Mouse (Mus musculus) gastrocnemius, postnatal 4 days (tissue): ENCODE data around the gene 2310009B15Rik. TPM values are rescaled to one million over a fixed set of nuclear protein-coding genes. Genes with fewer than 3 reads are reported as not detected.

Source experiments
- DNase-seq, 2 experiments: peaks; one replicate each; pipeline ENCODE4 v3.0.0; 2021 to 2022; ENCODE audit warnings: low spot score in 2 of 2, mixed read lengths in 2 of 2
- total RNA-seq, 2 experiments: library from RNA; stranded (reverse); gene quantifications; 2 replicates each; pipeline ENCODE4 v1.2.3; 2021

Gene 2310009B15Rik
- total RNA-seq, 2 experiments from 2014 or later: 19.9 to 24.1 TPM

- DNase-seq: peak in 1 of 2 experiments; percentile 25
These were observed 13.1 kb downstream of the 2310009B15Rik start for GRCm38 (mm10) chr1:138843361-138844091.

DNA sequence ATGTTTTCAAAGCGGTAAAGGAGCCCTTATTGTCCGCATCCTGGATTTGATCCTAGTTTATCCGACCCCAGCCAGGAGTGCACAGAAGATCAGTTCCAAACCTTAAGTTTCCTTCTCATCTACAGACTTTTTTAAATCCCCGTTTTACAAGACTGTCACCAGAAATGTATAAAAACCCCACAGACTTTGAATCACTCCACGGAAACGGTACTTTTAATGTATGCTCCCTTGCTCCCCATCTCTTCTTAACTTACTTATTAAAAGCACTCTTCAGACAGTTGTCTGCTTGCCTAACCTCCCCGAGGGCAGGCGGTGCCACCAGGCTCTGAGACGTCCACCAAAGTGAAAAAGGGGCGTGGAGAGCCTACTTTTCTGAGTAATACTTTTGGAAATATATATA is 13.9 kb downstream of the 2310009B15Rik start:
- DNase-seq: no peak

GRCm38 (mm10) chr1:138842315-138842714 is 14.3 kb downstream of the 2310009B15Rik start:
- DNase-seq: no peak

GRCm38 (mm10) chr1:138841306-138842095 is 15.2 kb downstream of the 2310009B15Rik start:
- peak in 1 of 2 experiments; percentile 48 for DNase-seq

- no peak for DNase-seq
These were observed 16.0 kb downstream of the 2310009B15Rik start for GRCm38 (mm10) chr1:138840440-138841305.

- DNase-seq: peak in 1 of 2 experiments; percentile 12
These were observed 16.7 kb downstream of the 2310009B15Rik start for GRCm38 (mm10) chr1:138839809-138840430.

DNA sequence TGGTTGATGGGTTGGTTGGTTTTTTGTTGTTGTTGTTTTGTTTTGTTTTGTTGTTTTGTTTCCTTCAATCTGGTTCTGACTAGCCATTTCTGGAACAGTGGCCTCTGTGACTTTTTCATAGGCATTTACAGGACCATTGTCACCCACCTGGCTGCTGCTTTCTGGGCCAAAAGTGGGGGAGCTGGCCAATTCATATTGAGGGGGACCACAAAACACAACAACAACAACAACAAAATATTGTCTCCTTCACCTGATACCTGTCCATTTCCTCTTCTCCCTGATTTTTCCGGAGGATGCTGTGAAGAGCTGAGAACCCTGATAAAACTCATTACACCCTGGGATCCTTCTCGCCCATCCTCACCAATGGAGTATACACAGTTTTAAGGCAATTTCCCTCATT is 17.4 kb downstream of the 2310009B15Rik start:
- DNase-seq: no peak

- DNase-seq: peak in 1 of 2 experiments; percentile 10
These were observed 18.6 kb downstream of the 2310009B15Rik start for GRCm38 (mm10) chr1:138837786-138838743.

DNA sequence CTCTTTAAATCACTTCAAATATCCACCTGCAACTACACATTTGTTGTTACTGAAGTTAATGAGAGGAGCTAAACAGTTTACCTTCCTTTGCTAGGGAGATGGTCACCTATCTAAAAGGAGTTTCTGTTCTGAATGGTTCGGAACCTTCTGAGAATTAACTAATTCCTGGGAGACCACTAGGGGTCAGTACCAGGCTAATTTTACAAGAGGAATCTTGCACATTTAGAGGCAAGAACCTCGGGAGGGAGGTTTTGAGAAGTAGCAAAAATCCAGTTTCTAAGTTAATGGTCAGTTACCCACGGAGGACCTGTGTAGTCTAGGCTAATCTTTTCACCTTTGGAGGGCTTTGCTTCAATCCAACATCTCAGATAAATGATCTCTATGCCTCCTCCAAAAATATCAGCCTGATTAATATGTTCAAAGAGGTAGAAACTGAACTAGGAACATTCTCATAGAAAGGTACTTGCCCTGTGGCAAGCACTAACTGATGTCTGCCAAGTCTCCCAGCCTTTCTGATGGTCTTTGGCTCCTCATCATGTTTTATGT is 21.2 kb downstream of the 2310009B15Rik start:
- no peak for DNase-seq

DNA sequence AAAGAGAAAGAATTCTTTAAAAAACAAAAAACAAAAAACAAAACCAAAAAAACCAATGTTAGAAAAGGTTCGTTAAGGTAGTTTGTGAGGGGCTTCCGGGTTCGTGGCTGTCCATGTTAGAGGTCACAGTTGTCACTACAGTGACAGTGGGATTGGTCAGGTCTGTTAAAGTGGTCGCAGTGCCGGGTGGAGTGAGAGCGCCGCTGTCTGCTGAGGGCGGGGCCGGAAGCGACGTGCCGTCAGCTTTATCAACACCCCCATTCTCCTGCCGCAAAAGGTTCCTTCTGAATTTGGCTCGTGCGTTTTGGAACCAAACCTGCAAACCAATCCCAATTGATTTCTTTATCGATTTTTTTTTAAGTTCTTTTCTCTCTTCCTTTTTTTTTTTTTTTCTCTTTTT is 25.3 kb downstream of the 2310009B15Rik start:
- no peak for DNase-seq

- DNase-seq: no peak
These were observed 29.8 kb downstream of the 2310009B15Rik start for GRCm38 (mm10) chr1:138826841-138827240.

DNA sequence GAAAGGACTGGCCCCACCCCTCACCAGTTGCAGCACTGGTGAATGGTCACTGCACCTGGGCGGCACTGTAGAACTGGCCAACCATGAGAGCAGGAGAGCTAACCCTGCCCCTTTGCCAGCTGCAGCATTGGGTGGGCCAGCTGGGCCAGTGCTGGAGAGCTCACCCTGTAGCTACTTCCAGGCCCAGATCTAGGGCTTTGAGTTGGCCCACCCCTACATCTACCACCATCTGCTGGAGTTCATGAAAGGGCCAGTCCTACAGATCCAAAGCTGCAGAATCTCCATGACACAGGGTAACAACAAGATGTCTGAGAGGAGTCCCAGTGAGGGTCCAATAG is 33.7 kb downstream of the 2310009B15Rik start:
- DNase-seq: no peak

DNA sequence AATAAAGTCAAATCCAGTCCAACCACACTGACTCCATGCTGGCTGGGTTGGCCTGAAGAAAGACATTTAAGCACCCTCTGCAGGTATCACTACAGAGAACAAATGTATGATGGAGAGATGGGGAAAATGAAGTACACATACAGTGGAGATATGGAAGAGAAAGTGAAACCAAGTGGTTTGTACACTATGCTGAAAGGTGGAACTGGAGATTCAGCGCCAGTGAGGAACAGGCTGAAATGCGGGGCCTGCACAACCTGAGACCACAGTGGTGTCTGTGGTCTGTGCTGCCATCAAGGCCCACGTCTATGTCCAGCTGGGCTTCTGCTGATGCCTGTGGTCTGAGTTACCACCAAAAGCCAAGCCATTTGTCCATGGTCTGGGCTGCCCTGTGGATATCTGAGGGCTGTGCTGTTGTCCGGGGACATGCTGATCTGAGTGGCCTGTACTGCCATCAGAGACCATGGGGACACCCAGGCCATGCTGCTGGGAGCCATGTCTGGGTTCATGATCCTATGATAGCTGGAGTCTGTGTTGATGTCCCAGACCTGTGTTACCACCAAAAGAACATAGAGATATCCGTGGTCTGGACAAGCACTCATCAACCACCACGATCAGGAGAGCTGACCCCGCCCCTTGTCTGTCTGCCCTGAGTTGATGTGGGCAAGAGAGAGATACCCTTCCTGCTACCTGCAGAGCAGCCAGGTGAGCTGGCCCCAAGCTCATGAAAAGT is 34.2 kb downstream of the 2310009B15Rik start:
- no peak for DNase-seq

Other genes starting within 250 kb of the 2310009B15Rik start
- gene Nek7, start 236.7 kb downstream of the 2310009B15Rik start, total RNA-seq: 10 to 100 TPM; 49.9 to 62.8 TPM
- gene Lhx9, start 8.3 kb downstream of the 2310009B15Rik start, total RNA-seq: not detected
- 10 to 100 TPM; 29.4 to 31.7 TPM for gene Dennd1b, start 106.6 kb upstream of the 2310009B15Rik start, total RNA-seq